8 mouse cellular contexts compared by ENCODE assay signal in the genomic region with DNA sequence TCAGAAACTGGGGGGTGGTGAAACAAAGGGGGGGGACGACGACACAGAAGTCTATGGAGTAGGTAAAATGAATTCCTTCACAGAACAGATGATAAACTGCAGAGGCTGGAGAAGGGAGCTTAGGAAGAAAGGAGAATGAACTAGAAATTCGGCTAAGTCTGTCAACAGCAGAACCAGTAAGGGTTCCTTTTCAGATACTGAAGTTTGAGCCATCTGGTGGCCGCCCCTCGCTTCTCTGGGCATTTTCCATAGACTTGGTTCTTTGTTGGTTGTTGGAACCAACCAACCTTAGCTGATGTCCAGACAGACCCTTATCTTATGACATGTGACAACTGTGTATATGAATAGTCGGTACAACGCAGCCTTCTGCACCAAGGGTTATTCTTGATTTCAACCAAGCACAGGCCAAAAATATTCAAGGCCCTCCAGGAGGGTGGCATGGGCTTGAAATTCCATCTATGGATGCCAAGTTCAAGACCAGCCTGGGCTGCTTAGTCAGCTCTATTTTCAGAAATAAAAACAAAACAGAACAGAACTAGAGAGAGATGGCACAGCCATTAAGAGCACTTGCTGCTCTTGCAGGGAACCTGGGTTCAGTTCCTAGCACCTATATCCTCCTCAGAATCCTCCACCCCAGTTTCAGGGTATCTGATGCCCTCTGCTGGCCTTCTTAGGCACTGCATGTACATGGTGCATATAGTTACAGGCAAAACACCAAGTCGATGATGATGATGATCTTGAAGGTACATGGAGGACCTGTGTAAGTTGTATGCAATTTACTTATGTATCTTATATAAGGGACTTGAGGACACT. TPM values are rescaled to one million over a fixed set of nuclear protein-coding genes. Genes with fewer than 3 reads are reported as not detected.
DNase-seq lines count a peak whose midpoint lies in the region; ATAC-seq and TF ChIP-seq lines count a peak whose summit lies in the region.

No protein-coding gene starts in this region.

- TF ChIP-seq POLR2A in cortical plate, adult 2 months (IDR thresholded peaks at IDR 0.05; ENCODE audit: extremely low read depth, insufficient read depth, low read length): no peak

- peaks cover 37% of the 10 kb centered on the region for H3K4me1 ChIP-seq in neural tube, embryonic 11.5 days (ENCODE audit: control insufficient read depth, insufficient read depth, low read length)
- peaks cover 2% of the 10 kb centered on the region; the same call in 1 of the 2 replicates for H3K4me1 ChIP-seq in cortical plate, adult 2 months (ENCODE audit: control insufficient read depth, insufficient read depth, low read length)
- H3K4me1 ChIP-seq in hindbrain, embryonic 12.5 days: peaks cover 61% of the 10 kb centered on the region
- peaks cover 28% of the 10 kb centered on the region for H3K4me1 ChIP-seq in lung, embryonic 16.5 days (replicated peaks; ENCODE audit: control insufficient read depth, insufficient read depth, low read length)

- peak overlapping the region; percentile 86 for H3K4me2 ChIP-seq in neural tube, embryonic 11.5 days (ENCODE audit: low read depth)
- peak overlapping the region; percentile 99 for H3K4me2 ChIP-seq in hindbrain, embryonic 12.5 days (replicated peaks)
- H3K4me2 ChIP-seq in lung, embryonic 16.5 days (ENCODE audit: low read depth, low read length): peak overlapping the region; percentile 94

- 86% methylated on average over 8 of the region's 8 CpGs for WGBS in neural tube, embryonic 11.5 days
- WGBS in hindbrain, embryonic 12.5 days: 88% methylated on average over 8 of the region's 8 CpGs
- WGBS in lung, embryonic 16.5 days: 57% methylated on average over 8 of the region's 8 CpGs

- H3K27ac ChIP-seq in neural tube, embryonic 11.5 days (ENCODE audit: low read depth, low read length): no peak overlapping the region
- H3K27ac ChIP-seq in cortical plate, adult 2 months (ENCODE audit: insufficient read depth, low read length): 0 out of 2 replicates have a peak overlapping the region, but pooled peaks have one; percentile 12
- H3K27ac ChIP-seq in hindbrain, embryonic 12.5 days: peak overlapping the region; percentile 73; the same call in 1 of the 2 replicates
- peak overlapping the region; percentile 99 for H3K27ac ChIP-seq in lung, embryonic 16.5 days (ENCODE audit: low read length)

- no peak overlapping the region for H3K9ac ChIP-seq in neural tube, embryonic 11.5 days (ENCODE audit: low read length)
- no peak overlapping the region for H3K9ac ChIP-seq in hindbrain, embryonic 12.5 days
- peak overlapping the region; percentile 81; the same call in 1 of the 2 replicates for H3K9ac ChIP-seq in lung, embryonic 16.5 days (ENCODE audit: low read length)

- peak; percentile 20; the same call in 1 of the 2 replicates for TF ChIP-seq CTCF in cortical plate, adult 2 months (IDR thresholded peaks at IDR 0.05; ENCODE audit: extremely low read depth, insufficient read depth, low read length)

- peaks cover 12% of the 10 kb centered on the region for H3K36me3 ChIP-seq in neural tube, embryonic 11.5 days (ENCODE audit: control insufficient read depth, insufficient read depth, low read length)
- peaks cover 33% of the 10 kb centered on the region for H3K36me3 ChIP-seq in hindbrain, embryonic 12.5 days
- peaks cover 18% of the 10 kb centered on the region for H3K36me3 ChIP-seq in lung, embryonic 16.5 days (ENCODE audit: control insufficient read depth, insufficient read depth, low read length)
- H3K36me3 ChIP-seq in splenic B cell, adult 2 months (ENCODE audit: control insufficient read depth, insufficient read depth, low read length, poor library complexity, severe bottlenecking): peaks cover 17% of the 10 kb centered on the region

- H3K4me3 ChIP-seq in neural tube, embryonic 11.5 days (ENCODE audit: low read depth, low read length): 0 out of 2 replicates have a peak overlapping the region, but pooled peaks have one; percentile 6
- H3K4me3 ChIP-seq in cortical plate, adult 2 months (ENCODE audit: insufficient read depth, low read length): no peak overlapping the region
- peak overlapping the region; percentile 75 for H3K4me3 ChIP-seq in hindbrain, embryonic 12.5 days
- H3K4me3 ChIP-seq in lung, embryonic 16.5 days (ENCODE audit: low read length): peak overlapping the region; percentile 66

- ATAC-seq in neural tube, embryonic 11.5 days (ENCODE audit: insufficient read depth, low FRiP score, low TSS enrichment): no peak
- ATAC-seq in hindbrain, embryonic 12.5 days (ENCODE audit: low FRiP score): no peak
- no peak for ATAC-seq in lung, embryonic 16.5 days (ENCODE audit: low read depth)
- ATAC-seq in erythroid progenitor cell, adult 5-6 weeks (replicated peaks; ENCODE audit: low FRiP score, poor library complexity, severe bottlenecking): no peak

- no peaks in the 10 kb centered on the region for H3K9me3 ChIP-seq in neural tube, embryonic 11.5 days (ENCODE audit: control insufficient read depth, low read length)
- H3K9me3 ChIP-seq in hindbrain, embryonic 12.5 days (replicated peaks): peaks cover 6% of the 10 kb centered on the region; the same call in 1 of the 2 replicates
- H3K9me3 ChIP-seq in lung, embryonic 16.5 days (ENCODE audit: control insufficient read depth, low read length): 0 out of 2 replicates have a peak, but pooled peaks cover 2% of the 10 kb centered on the region

- DNase-seq in neural tube, embryonic 11.5 days (ENCODE audit: low spot score): no peak
- no peak for DNase-seq in neural tube, embryonic 10.5 days (ENCODE audit: extremely low spot score, low spot score)
- DNase-seq in splenic B cell, adult 2 months (ENCODE audit: low read depth, low spot score): peak; percentile 76
- DNase-seq in cerebellum, postnatal 25 days: no peak

- H3K27me3 ChIP-seq in neural tube, embryonic 11.5 days (ENCODE audit: control insufficient read depth, insufficient read depth, low read length): no peaks in the 10 kb centered on the region
- H3K27me3 ChIP-seq in hindbrain, embryonic 12.5 days: no peaks in the 10 kb centered on the region
- H3K27me3 ChIP-seq in lung, embryonic 16.5 days (ENCODE audit: control insufficient read depth, insufficient read depth, low read depth, low read length): no peaks in the 10 kb centered on the region
- H3K27me3 ChIP-seq in splenic B cell, adult 2 months (ENCODE audit: control insufficient read depth, insufficient read depth, low read length, poor library complexity, severe bottlenecking): no peaks in the 10 kb centered on the region

RNA-seq across cellular contexts. Expression of gene Ppp1r18, which starts 5.7 kb away (rescaled TPM):
- 34.9 and 39.3 TPM in 2 replicates for polyA plus RNA-seq in neural tube, embryonic 11.5 days (2014; fragmentation: Nextera tagmentation; extraction: Ambion mirVana)
- 11.1 and 11.4 TPM in 2 replicates for polyA plus RNA-seq in cortical plate, adult 2 months (2012; rRNA removed)
- 31.5 and 32.3 TPM in 2 replicates for polyA plus RNA-seq in hindbrain, embryonic 12.5 days (2016; fragmentation: Nextera tagmentation; extraction: Ambion mirVana)
- 23.3 and 26.5 TPM in 2 replicates for polyA plus RNA-seq in lung, embryonic 16.5 days (2015; fragmentation: Nextera tagmentation; extraction: Ambion mirVana)
- total RNA-seq in erythroid progenitor cell, adult 5-6 weeks (2015; ENCODE audit: low replicate concordance): 32.8 and 37.7 TPM in 2 replicates
- 7.2 and 10.2 TPM in 2 replicates for total RNA-seq in erythroid progenitor cell, adult 5-6 weeks (2017; ENCODE audit: low replicate concordance)

RNA-seq across cellular contexts. Expression of gene Dhx16, which starts 8.5 kb away (rescaled TPM):
- polyA plus RNA-seq in neural tube, embryonic 11.5 days (2014; fragmentation: Nextera tagmentation; extraction: Ambion mirVana): 42.9 and 51.3 TPM in 2 replicates
- polyA plus RNA-seq in cortical plate, adult 2 months (2012; rRNA removed): 42.6 and 44.1 TPM in 2 replicates
- polyA plus RNA-seq in hindbrain, embryonic 12.5 days (2016; fragmentation: Nextera tagmentation; extraction: Ambion mirVana): 45.2 and 46.0 TPM in 2 replicates
- 40.2 and 42.4 TPM in 2 replicates for polyA plus RNA-seq in lung, embryonic 16.5 days (2015; fragmentation: Nextera tagmentation; extraction: Ambion mirVana)
- total RNA-seq in erythroid progenitor cell, adult 5-6 weeks (2015; ENCODE audit: low replicate concordance): 139 and 201 TPM in 2 replicates
- total RNA-seq in erythroid progenitor cell, adult 5-6 weeks (2017; ENCODE audit: low replicate concordance): 73.1 and 118 TPM in 2 replicates

RNA-seq across cellular contexts. Expression of gene Nrm, which starts 10.0 kb away (rescaled TPM):
- 47.3 and 50.3 TPM in 2 replicates for polyA plus RNA-seq in neural tube, embryonic 11.5 days (2014; fragmentation: Nextera tagmentation; extraction: Ambion mirVana)
- 7.5 and 9.3 TPM in 2 replicates for polyA plus RNA-seq in cortical plate, adult 2 months (2012; rRNA removed)
- 36.0 and 36.9 TPM in 2 replicates for polyA plus RNA-seq in hindbrain, embryonic 12.5 days (2016; fragmentation: Nextera tagmentation; extraction: Ambion mirVana)
- polyA plus RNA-seq in lung, embryonic 16.5 days (2015; fragmentation: Nextera tagmentation; extraction: Ambion mirVana): 65.6 and 67.9 TPM in 2 replicates
- total RNA-seq in erythroid progenitor cell, adult 5-6 weeks (2015; ENCODE audit: low replicate concordance): 32.8 and 36.0 TPM in 2 replicates
- 19.1 and 35.8 TPM in 2 replicates for total RNA-seq in erythroid progenitor cell, adult 5-6 weeks (2017; ENCODE audit: low replicate concordance)

RNA-seq across cellular contexts. Expression of gene 2310061I04Rik, which starts 26.1 kb away (rescaled TPM):
- polyA plus RNA-seq in neural tube, embryonic 11.5 days (2014; fragmentation: Nextera tagmentation; extraction: Ambion mirVana): 23.7 and 28.5 TPM in 2 replicates
- polyA plus RNA-seq in cortical plate, adult 2 months (2012; rRNA removed): 103 TPM in 2 replicates
- polyA plus RNA-seq in hindbrain, embryonic 12.5 days (2016; fragmentation: Nextera tagmentation; extraction: Ambion mirVana): 25.7 and 28.7 TPM in 2 replicates
- 15.6 TPM in 2 replicates for polyA plus RNA-seq in lung, embryonic 16.5 days (2015; fragmentation: Nextera tagmentation; extraction: Ambion mirVana)
- total RNA-seq in erythroid progenitor cell, adult 5-6 weeks (2015; ENCODE audit: low replicate concordance): 37.7 and 68.5 TPM in 2 replicates
- total RNA-seq in erythroid progenitor cell, adult 5-6 weeks (2017; ENCODE audit: low replicate concordance): 2.9 and 3.7 TPM in 2 replicates

RNA-seq across cellular contexts. Expression of gene Mdc1, which starts 29.8 kb away (rescaled TPM):
- 15.0 and 18.3 TPM in 2 replicates for polyA plus RNA-seq in neural tube, embryonic 11.5 days (2014; fragmentation: Nextera tagmentation; extraction: Ambion mirVana)
- 7.7 and 8.4 TPM in 2 replicates for polyA plus RNA-seq in cortical plate, adult 2 months (2012; rRNA removed)
- polyA plus RNA-seq in hindbrain, embryonic 12.5 days (2016; fragmentation: Nextera tagmentation; extraction: Ambion mirVana): 14.4 and 18.2 TPM in 2 replicates
- polyA plus RNA-seq in lung, embryonic 16.5 days (2015; fragmentation: Nextera tagmentation; extraction: Ambion mirVana): 20.6 and 22.3 TPM in 2 replicates
- total RNA-seq in erythroid progenitor cell, adult 5-6 weeks (2015; ENCODE audit: low replicate concordance): 117 and 147 TPM in 2 replicates
- 31.0 and 57.1 TPM in 2 replicates for total RNA-seq in erythroid progenitor cell, adult 5-6 weeks (2017; ENCODE audit: low replicate concordance)
